Mouse (Mus musculus) ES-E14 (cell line): ENCODE data around the gene Sigmar1. TPM values are rescaled to one million over a fixed set of nuclear protein-coding genes. Genes with fewer than 3 reads are reported as not detected.

Experiments used
- total RNA-seq: library from RNA; depleted of rRNA; stranded (reverse); fragments of 300-350 nt; gene quantifications from 2 replicates; pipeline ENCODE4 v1.2.3, GENCODE M21; 2012; rRNA removed

The Sigmar1 gene
- total RNA-seq, 1 experiment, result 198 TPM

Other genes starting within 250 kb of the Sigmar1 start
- not detected in 2 replicates for gene 1110017D15Rik, start 238.8 kb downstream of the Sigmar1 start, total RNA-seq
- 2.9 TPM in 2 replicates for gene Fam219a, start 186.6 kb downstream of the Sigmar1 start, total RNA-seq
- 1.7 and 2.0 TPM in 2 replicates for gene Dnaic1, start 186.4 kb downstream of the Sigmar1 start, total RNA-seq
- gene Enho, start 115.8 kb downstream of the Sigmar1 start, total RNA-seq, result 4.7 and 5.8 TPM in 2 replicates
- gene Cntfr, start 59.1 kb downstream of the Sigmar1 start, total RNA-seq, result 17.0 and 19.9 TPM in 2 replicates
- 13.5 and 20.9 TPM in 2 replicates for gene Il11ra1, start 56.2 kb downstream of the Sigmar1 start, total RNA-seq
- 56.8 and 67.7 TPM in 2 replicates for gene Rpp25l, start 42.6 kb downstream of the Sigmar1 start, total RNA-seq
- 87.0 and 90.9 TPM in 2 replicates for gene Dctn3, start 33.0 kb downstream of the Sigmar1 start, total RNA-seq
- 0.11 TPM in 1 of 2 replicates, not detected in the other for gene Arid3c, start 25.0 kb downstream of the Sigmar1 start, total RNA-seq
- 26.9 and 34.9 TPM in 2 replicates for gene Galt, start 929 bp downstream of the Sigmar1 start, total RNA-seq
- gene Ccl27a, start 18.1 kb upstream of the Sigmar1 start, total RNA-seq, result 11.4 and 14.6 TPM in 2 replicates
- not detected in 2 replicates for gene Gm21541, start 147.5 kb upstream of the Sigmar1 start, total RNA-seq
- gene Gm20878, start 185.4 kb upstream of the Sigmar1 start, total RNA-seq, result 1.9 TPM in 1 of 2 replicates, not detected in the other
- gene Fam205a4, start 209.9 kb upstream of the Sigmar1 start, total RNA-seq, result not detected in 2 replicates